Mouse (Mus musculus): ENCODE results near the gene Bcl2l13. TPM values are rescaled to one million over a fixed set of nuclear protein-coding genes. Genes with fewer than 3 reads are reported as not detected.
A peak's percentile ranks its signal among the peaks of the same experiment; 100 is the strongest.

The Bcl2l13 gene
- polyA plus RNA-seq, 1 experiment = not detected

DNA sequence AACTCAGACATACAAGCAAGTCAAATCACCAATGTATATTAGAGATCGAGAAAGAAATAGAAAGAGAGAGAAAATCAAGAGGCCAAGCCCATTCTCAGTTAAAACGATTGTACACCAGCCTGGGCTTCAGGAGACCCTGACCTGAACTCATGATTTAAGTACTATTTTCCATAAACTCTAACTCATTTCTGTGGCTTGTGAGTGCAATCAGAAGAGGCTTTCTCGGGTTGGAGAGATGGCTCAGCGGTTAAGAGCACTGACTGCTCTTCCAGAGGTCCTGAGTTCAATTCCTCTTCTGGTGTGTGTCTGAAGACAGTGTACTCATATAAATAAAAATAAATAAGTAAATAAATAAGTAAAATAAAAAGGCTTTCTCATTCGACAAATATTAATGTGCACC, 14.3 kb upstream of the Bcl2l13 start:
- peaks cover 6% of the 10 kb centered on the region; the same call in 1 of the 2 replicates for H3K4me1 ChIP-seq (ENCODE audit: control insufficient read depth, insufficient read depth, low read length)
- 48% methylated on average over 5 of the region's 5 CpGs for WGBS
- TF ChIP-seq POLR2A (IDR thresholded peaks at IDR 0.05; ENCODE audit: insufficient read depth, low read depth, low read length) (no peak), CTCF (IDR thresholded peaks at IDR 0.05; ENCODE audit: insufficient read depth, low read depth, low read length) (no peak)
- H3K4me3 ChIP-seq (ENCODE audit: insufficient read depth, low read depth, low read length) = peak overlapping the region; percentile 18
- H3K27ac ChIP-seq (ENCODE audit: insufficient read depth, low read depth, low read length) = no peak overlapping the region

GRCm38 (mm10) chr6:120822307-120822928, 13.6 kb upstream of the Bcl2l13 start, which contains the start of gene Atp6v1e1:
TSS of gene Atp6v1e1 (minus strand) at chr6:120822793.
- peak within 1 kb of the TSS; percentile 56 for H3K4me3 ChIP-seq (ENCODE audit: insufficient read depth, low read depth, low read length)
- peak within 1 kb of the TSS; percentile 49 for H3K27ac ChIP-seq (ENCODE audit: insufficient read depth, low read depth, low read length)
- H3K4me1 ChIP-seq (ENCODE audit: control insufficient read depth, insufficient read depth, low read length) = peaks cover 6% of the 10 kb centered on the region; the same call in 1 of the 2 replicates
- TF ChIP-seq CTCF (IDR thresholded peaks at IDR 0.05; ENCODE audit: insufficient read depth, low read depth, low read length) (no peak), POLR2A (IDR thresholded peaks at IDR 0.05; ENCODE audit: insufficient read depth, low read depth, low read length) (peak; percentile 58; the same call in 1 of the 2 replicates)
- WGBS = 0% methylated on average over 41 of the region's 41 CpGs

- H3K4me3 ChIP-seq (ENCODE audit: insufficient read depth, low read depth, low read length) = peak overlapping the region; percentile 25
- WGBS = 38% methylated on average over 10 of the region's 10 CpGs
- peak overlapping the region; percentile 49; the same call in 1 of the 2 replicates for H3K27ac ChIP-seq (ENCODE audit: insufficient read depth, low read depth, low read length)
- TF ChIP-seq CTCF (IDR thresholded peaks at IDR 0.05; ENCODE audit: insufficient read depth, low read depth, low read length) (no peak), POLR2A (IDR thresholded peaks at IDR 0.05; ENCODE audit: insufficient read depth, low read depth, low read length) (no peak)
- peaks cover 6% of the 10 kb centered on the region; the same call in 1 of the 2 replicates for H3K4me1 ChIP-seq (ENCODE audit: control insufficient read depth, insufficient read depth, low read length)
These were observed 12.9 kb upstream of the Bcl2l13 start for GRCm38 (mm10) chr6:120822937-120823614.

DNA sequence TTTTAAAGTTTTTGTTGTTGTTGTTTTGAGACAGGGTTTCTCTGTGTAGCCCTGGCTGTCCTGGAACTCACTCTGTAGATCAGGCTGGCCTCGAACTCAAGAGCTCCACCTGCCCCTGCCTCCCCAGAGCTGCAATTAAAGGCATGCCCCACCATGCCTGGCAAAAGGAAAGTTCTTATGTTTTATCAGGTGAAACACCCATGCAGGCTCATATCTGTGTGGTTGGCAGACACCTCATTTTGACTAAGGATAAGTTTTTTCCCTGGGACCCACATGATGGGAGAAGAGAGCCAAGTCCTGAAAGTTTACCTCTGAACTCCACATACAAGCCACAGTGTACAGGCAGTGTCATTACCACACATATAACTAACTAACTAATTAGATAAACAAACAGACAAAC, 6.0 kb upstream of the Bcl2l13 start:
- WGBS = 46% methylated on average over 1 of the region's 1 CpGs
- Histone ChIP-seq H3K4me1 (ENCODE audit: control insufficient read depth, insufficient read depth, low read length) (no peaks in the 10 kb centered on the region), H3K4me3 (ENCODE audit: insufficient read depth, low read depth, low read length) (no peak overlapping the region), H3K27ac (ENCODE audit: insufficient read depth, low read depth, low read length) (no peak overlapping the region)
- no peak for TF ChIP-seq CTCF (IDR thresholded peaks at IDR 0.05; ENCODE audit: insufficient read depth, low read depth, low read length)
- TF ChIP-seq POLR2A (IDR thresholded peaks at IDR 0.05; ENCODE audit: insufficient read depth, low read depth, low read length) = no peak

DNA sequence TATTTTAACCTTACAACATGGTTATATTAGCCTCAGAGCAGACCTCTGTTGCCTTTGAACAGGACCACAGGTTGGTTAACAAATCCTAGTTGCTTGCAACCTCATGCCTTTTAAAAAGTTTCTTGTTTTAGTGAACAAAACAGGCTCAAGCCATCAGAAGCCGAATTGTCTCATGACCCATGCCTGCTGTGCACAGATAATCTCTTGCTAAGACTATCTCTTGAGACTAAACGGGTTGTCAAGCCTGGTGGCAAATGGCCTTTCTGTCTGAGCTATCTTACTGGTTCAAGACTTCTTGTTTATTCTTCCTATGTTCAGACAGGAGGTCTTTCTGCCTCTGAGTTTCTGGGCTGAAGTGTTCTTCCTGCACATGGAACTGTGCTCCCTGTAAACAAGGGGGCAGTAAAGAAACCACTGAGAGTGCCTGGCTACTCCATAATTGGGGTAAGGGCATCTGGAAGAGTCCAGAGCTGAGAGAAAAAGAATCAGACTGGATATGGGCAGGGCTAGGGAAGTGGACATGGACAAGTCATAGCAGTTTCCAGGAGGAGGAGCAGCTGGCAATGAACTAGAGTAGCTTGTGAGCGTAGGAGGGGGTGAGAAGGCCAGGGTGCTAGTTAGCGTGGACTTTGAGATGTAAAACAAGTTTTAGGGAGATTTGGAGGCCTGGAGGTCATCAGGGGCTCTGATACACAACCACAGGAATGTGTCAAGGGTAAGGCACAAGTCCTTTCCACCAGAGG, 5.0 kb upstream of the Bcl2l13 start:
- H3K27ac ChIP-seq (ENCODE audit: insufficient read depth, low read depth, low read length) = no peak overlapping the region
- H3K4me1 ChIP-seq (ENCODE audit: control insufficient read depth, insufficient read depth, low read length) = no peaks in the 10 kb centered on the region
- no peak overlapping the region for H3K4me3 ChIP-seq (ENCODE audit: insufficient read depth, low read depth, low read length)
- 61% methylated on average over 4 of the region's 4 CpGs for WGBS
- no peak for TF ChIP-seq POLR2A (IDR thresholded peaks at IDR 0.05; ENCODE audit: insufficient read depth, low read depth, low read length)
- TF ChIP-seq CTCF (IDR thresholded peaks at IDR 0.05; ENCODE audit: insufficient read depth, low read depth, low read length) = no peak

DNA sequence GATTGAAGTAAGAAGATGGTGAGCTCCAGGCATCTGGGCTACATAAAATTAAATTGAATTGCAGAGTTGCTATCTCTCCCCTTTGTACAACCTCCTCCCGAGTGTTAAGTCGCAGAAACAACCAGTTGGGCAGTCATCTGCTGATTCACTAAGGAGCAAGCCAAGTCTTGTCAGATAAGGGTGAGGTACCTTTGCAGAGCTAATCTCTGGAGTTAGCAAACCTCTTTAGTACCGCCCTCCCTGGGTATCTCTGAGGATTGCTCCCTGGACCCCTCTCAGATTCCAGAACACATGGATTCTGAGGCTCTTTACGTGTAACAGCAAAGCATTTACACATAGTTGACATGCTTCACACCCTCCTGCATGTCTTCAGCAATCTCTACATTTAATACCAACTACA, 3.9 kb upstream of the Bcl2l13 start:
- Histone ChIP-seq H3K27ac (ENCODE audit: insufficient read depth, low read depth, low read length) (no peak overlapping the region), H3K4me1 (ENCODE audit: control insufficient read depth, insufficient read depth, low read length) (no peaks in the 10 kb centered on the region), H3K4me3 (ENCODE audit: insufficient read depth, low read depth, low read length) (no peak overlapping the region)
- TF ChIP-seq CTCF (IDR thresholded peaks at IDR 0.05; ENCODE audit: insufficient read depth, low read depth, low read length) = no peak
- no peak for TF ChIP-seq POLR2A (IDR thresholded peaks at IDR 0.05; ENCODE audit: insufficient read depth, low read depth, low read length)
- WGBS = 79% methylated on average over 4 of the region's 4 CpGs

GRCm38 (mm10) chr6:120834766-120835321, 1.2 kb upstream of the Bcl2l13 start:
- 89% methylated on average over 4 of the region's 4 CpGs for whole genome bisulfite sequencing
- Histone ChIP-seq H3K4me1 (ENCODE audit: control insufficient read depth, insufficient read depth, low read length) (0 out of 2 replicates have a peak, but pooled peaks cover 2% of the 10 kb centered on the region), H3K27ac (ENCODE audit: insufficient read depth, low read depth, low read length) (no peak overlapping the region), H3K4me3 (ENCODE audit: insufficient read depth, low read depth, low read length) (no peak overlapping the region)
- no peak for TF ChIP-seq POLR2A (IDR thresholded peaks at IDR 0.05; ENCODE audit: insufficient read depth, low read depth, low read length)
- TF ChIP-seq CTCF (IDR thresholded peaks at IDR 0.05; ENCODE audit: insufficient read depth, low read depth, low read length) = no peak

DNA sequence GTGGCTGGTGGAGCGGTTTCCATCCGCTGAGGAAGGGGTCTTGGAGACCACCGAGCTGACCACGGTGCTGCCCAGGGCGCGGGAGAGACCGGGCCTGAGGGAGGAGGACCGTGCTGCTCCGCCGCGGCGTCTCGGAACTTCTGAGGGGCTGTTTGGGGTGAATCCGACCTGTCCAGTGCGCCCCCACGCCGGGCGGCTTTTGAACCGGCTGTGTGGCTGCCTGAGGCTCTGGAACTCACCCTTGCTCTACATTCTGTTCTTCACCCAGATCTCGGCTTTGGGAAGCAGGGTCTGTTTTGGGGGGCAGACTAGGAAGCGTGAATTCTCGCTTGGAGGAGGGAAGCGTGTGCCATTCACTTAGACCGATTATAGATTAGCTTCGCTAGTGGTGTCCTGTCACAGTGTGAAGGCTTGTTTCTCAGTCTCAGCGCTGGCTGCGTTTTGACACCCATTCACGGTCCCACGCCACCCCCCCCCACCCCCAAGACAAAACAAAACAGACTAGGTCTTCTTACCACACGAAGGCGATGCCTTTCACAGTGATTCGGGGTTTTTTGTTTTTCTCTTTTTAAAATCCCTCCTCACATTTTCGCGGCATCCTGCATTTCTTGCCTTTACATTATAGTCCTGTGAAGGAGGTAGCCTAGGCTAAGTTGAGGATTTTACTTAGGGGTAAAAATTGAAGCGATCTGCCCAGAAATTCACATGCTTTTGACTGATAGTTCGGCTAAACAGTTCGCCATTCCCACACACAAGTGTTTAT, 558 bp downstream of the Bcl2l13 start:
- TF ChIP-seq POLR2A (IDR thresholded peaks at IDR 0.05; ENCODE audit: insufficient read depth, low read depth, low read length) = no peak
- TF ChIP-seq CTCF (IDR thresholded peaks at IDR 0.05; ENCODE audit: insufficient read depth, low read depth, low read length) = no peak
- H3K4me1 ChIP-seq (ENCODE audit: control insufficient read depth, insufficient read depth, low read length) = 0 out of 2 replicates have a peak, but pooled peaks cover 2% of the 10 kb centered on the region
- WGBS = 2% methylated on average over 37 of the region's 37 CpGs
- peak overlapping the region; percentile 84 for H3K4me3 ChIP-seq (ENCODE audit: insufficient read depth, low read depth, low read length)
- H3K27ac ChIP-seq (ENCODE audit: insufficient read depth, low read depth, low read length) = peak overlapping the region; percentile 78

All from olfactory bulb, adult 2 months (tissue).